Mouse (Mus musculus) cerebellum, adult 8-10 months (tissue): ENCODE data around the gene Lin7a.

Source experiments
- DNase-seq: peaks from one replicate; pipeline ENCODE4 v3.0.0; 2022

Lin7a gene

GRCm38 (mm10) chr10:107341151-107341550, 69.7 kb downstream of the Lin7a start:
- DNase-seq: no peak

DNA sequence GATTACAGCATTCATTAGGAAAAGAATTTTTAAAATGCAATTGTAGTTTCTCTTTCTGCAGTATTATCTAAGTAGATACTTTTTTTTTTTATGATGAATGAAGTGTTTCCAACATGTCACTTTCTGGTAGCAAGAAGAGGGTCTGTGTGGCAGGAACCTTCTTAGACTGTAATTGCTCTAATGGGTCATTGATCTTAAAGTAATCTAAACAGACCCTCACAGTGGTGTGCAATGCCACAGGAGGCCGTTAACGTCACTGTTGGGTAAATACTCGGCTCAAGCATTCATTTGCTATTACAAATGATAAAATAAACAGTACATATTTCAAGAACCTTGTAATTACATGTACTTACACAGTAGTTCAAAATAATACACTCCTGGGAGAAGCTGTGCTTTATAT, 72.7 kb downstream of the Lin7a start:
- peak; percentile 5 for DNase-seq

- peak; percentile 3 for DNase-seq
Measured at GRCm38 (mm10) chr10:107347842-107348241, 76.4 kb downstream of the Lin7a start.

- peak; percentile 23 for DNase-seq
Measured at GRCm38 (mm10) chr10:107351696-107352485, 80.4 kb downstream of the Lin7a start.

DNA sequence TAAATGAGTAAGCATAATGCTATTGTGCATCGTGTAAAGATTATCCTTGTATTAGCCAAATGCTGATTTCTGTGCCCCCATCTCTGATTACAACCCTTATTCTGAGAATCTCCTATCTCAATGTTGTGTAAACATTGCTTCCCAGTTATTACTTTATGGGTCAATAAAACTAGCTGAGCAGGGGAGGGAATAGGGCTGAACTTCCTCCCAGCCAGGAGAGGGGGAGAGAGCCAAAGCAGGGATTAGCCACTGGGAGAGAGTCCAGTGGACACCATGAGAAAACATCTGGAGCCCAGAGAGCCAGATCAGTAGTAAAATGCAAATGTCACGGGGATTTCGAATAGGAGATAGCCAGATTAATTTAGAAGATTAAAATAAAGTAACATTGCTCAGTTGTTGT, 82.0 kb downstream of the Lin7a start:
- DNase-seq: peak; percentile 7

DNA sequence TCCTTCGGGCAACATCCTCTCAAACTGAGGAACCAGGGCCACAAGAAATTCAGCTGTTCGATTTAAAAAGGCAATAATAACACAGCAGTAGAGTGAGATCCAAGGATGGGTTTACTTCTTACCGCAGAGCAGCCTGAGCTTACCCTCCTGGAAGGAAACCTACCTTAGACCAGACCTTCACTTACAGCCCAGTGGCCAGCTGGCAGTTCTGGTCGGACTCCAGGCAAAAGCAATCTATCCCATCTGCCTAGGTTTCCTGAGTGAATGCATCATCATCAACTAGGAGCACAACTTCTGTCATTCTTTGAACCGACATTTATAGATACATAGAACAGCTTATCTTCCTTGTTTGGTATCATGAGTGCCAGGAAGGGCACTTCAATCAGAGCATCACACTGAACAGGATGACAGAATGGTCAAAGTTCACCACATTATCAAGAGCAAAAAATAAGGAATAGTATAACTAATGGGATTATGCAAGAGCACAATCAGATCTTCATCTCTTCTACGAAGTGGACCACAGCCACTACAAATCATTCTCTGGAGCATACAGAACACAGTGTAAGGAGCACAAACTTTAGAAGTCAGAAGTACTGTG, 87.1 kb downstream of the Lin7a start:
- peak; percentile 75 for DNase-seq

DNA sequence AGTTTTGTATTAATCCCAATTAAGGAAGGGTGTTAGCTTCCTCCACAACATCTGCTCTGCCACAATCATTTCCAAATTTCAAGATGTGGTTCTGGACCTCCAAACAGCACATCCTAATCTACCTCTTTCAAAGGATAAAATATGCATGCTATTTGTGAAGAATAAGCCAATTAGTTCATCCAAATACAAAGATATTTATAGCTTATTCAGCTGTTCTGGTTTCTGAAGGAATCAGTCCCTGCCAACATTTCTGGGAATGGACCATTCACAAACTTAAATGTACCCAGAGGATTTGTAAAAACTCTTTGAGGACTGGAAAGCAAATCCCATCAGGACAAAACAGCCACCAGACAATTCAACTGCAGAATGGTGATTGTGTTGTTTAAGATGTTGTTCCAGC, 87.8 kb downstream of the Lin7a start:
- peak; percentile 21 for DNase-seq

DNA sequence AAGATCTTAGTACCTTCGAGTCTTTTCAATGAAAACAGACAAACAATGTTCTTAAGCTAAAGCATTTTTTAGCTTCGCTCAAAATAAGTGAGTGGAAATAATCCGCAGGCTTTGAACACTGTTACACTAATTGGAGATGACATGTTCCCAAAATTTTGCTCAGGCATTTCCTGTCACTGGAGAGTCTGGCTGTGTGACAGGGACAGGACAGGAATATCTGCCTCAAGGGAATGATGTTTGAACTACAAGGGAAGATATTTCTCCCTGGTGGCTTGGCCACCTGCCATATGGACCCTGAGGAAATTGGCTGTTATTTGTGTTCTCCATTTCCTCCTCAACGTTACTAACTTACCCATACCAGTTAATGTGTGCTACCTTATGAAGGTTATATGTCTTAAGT, 90.1 kb downstream of the Lin7a start:
- DNase-seq: peak; percentile 94

GRCm38 (mm10) chr10:107362026-107362425, 90.5 kb downstream of the Lin7a start:
- DNase-seq: no peak

GRCm38 (mm10) chr10:107363049-107363816, 91.7 kb downstream of the Lin7a start:
- peak; percentile 3 for DNase-seq

DNA sequence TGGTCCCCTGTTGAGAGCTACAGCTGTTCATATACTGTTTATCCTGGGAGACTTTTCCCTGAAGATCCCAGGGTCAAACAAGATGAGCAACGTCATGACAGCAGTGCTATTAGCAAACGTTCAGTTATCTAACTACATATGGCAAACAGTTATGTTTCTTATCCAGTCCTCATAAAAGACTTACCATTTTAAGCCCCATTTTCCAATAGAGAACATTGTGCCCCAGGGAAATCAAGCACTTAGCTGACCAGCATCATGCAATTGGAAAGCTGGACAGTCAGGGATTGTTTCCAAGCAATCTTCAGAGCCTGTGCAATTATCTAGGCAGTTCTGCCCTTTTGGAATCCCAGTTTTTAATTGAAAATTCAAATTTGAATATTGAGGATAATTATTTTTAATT, 105.7 kb downstream of the Lin7a start:
- DNase-seq: peak; percentile 2

GRCm38 (mm10) chr10:107381143-107381746, 109.8 kb downstream of the Lin7a start:
- no peak for DNase-seq

- no peak for DNase-seq
Measured at GRCm38 (mm10) chr10:107383825-107384224, 112.3 kb downstream of the Lin7a start.

DNA sequence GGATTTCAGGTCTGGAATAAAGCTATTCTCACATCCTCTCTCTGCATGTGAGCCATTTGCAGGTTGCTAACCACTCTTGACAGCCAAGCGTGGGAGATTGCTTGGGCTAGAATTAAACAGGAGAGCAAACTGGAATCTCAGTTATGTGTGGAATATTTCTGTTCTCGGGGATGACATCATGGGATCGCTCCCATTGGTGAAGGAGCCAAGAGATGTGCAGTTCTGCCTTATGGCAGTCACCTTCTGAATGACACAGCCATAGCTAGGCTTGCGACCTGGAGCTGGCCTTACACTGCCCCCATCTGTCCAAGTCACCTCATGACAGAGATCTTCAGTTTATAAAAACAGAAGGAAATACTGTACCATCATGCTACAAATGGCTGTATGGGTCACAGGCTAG, 118.0 kb downstream of the Lin7a start:
- DNase-seq: peak; percentile 84

DNA sequence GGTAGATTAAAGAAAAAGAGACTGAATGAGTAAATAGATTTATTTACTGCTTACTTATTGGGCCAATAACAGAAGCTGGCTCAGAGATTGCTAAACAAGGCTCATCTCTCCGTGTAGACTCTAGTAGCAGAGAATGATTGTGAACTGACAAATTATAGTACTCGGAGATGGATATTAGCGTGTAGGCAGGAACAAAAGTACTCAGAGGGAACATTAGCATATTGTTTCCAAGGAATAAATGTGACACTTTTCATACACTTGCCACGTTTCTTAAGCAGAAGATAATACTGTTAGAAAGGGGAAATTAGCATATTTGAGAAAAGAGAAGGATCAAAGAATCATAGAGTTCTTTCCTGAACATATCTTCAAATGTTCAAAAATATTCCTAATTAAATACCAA, 133.9 kb downstream of the Lin7a start:
- DNase-seq: no peak

- no peak for DNase-seq
Measured at GRCm38 (mm10) chr10:107418306-107418705, 146.8 kb downstream of the Lin7a start.

- DNase-seq: no peak
Measured at GRCm38 (mm10) chr10:107436967-107437366, 165.5 kb downstream of the Lin7a start.

DNA sequence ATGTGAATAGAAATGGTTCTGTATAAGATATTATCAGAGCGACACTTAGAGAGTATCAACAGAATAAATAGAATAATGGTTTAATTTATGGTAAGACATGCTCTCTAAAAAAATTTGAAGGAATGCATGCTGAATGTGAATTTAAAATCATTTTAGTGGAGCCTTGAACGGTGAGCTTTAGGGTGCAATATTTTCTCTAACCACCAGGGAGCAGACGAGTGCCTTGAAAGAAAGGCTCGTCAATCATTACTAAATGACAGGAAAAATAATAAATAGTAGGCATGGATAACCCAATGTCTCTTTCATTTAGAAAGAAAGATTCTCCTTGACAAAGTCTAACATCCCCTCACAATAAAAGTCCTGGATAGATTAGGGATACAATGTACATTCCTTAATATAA, 171.3 kb downstream of the Lin7a start:
- DNase-seq: no peak

DNA sequence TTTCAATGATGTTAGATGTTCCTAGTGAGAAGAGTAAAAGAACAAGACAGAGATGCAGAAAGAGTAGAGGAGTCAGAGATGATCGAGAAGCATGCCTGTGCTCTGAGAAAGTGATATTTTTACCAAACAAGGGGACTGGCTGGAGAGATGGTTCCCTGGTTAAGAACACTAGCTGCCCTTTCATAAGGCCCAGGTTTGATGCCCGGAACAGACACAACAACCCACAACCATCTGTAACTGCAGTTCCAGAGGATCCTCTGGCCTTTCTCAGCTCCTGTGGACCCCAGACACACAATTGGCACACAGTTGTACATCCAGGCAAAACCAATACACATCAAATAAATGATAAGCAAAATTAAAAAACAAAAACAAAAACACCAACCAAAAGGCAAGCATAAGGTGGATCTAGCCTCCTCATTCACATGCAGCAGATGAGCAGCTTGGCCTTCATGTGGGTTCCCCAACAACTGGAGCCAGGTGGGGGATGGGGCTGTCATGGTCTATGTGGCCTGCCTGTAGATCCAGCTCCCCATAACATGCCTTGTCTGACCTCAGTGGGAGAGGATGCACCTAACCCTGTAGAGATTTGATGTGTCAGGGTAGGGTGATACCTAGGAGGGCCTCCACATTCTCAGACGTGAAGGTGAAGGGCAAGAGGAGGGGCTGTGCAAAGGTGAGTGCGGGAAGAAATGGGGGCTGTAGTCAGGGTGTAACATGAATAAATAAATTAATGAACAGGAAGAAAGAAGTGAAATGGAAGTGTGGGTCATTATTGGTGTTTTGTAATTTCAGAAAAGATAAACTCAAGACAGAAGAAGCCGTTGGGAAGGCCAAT, 178.2 kb downstream of the Lin7a start:
- no peak for DNase-seq

DNA sequence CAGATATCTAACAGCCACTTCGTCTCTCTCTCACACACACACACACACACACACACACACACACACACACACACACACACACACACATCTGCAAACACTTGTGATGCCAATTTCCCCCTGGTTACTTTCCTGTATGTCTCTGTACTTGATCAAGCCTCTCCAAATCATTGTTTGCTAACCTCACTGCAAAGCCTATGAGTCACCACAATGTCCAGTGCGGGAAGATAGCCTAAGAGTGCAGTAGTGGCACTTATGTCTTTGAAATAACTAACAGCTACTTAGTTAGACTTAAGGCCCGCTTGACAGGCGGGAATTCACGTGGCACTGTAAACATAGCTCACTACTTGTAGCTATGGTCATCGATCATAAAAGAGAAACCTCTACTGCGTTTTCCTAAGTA, 196.3 kb downstream of the Lin7a start:
- DNase-seq: no peak
